Mouse (Mus musculus): ENCODE measurements around the gene Dll4.

DNA sequence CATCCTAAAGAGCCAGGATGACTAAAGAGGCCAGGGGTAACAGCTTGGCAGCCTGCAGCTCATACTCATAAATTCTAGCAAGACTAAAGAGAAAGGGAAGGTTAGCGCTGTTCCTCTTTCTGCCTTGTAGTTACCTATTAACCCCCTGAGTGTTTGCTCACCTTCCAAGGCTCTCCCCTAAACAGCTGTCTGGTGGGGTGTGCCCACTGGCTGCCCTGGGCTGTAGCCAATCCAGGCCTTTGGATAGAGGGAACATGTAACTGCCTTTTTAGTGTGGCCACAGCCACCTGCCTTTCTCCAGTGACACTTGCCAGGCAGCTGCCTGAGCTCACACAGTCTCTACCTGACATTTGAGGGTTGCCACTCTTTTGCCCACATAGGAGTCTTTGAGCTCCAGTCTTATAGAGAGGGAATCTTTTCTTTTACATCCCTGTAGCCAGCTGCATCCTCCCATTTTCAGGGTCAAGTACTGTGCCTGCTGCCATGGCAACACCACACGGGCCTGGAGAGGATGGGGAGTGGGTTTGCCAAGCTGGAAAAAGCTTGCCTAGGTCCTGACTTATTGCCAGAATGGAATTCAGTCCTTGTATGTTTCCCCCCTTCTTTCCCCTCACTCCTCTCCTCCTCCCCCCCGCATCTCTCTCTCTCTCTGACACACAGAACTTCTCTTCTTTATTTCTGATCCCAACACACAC, 3.7 kb downstream of the Dll4 start:
- TF ChIP-seq GATA1 (IDR thresholded peaks at IDR 0.05; ENCODE audit: borderline replicate concordance, low read length) (no peak), FLI1 (IDR thresholded peaks at IDR 0.05; ENCODE audit: low read length) (no peak)
